In genomic region chr17:25222504-25222940, GRCm38 (mm10) we compare ENCODE assay signal across 8 mouse cellular contexts. TPM values are rescaled to one million over a fixed set of nuclear protein-coding genes. Genes with fewer than 3 reads are reported as not detected.
DNase-seq lines count a peak whose midpoint lies in the region; ATAC-seq lines count a peak whose summit lies in the region.
"Not testable (repeated sequence)": the region's sequence is repeated elsewhere in the genome, so short reads cannot be mapped to it uniquely, and the experiment has no call there.

No protein-coding gene starts in this region.

- H3K9ac ChIP-seq in forebrain, embryonic 14.5 days (ENCODE audit: low read length): not testable (repeated sequence)
- peak overlapping the region; percentile 46; the same call in 1 of the 2 replicates for H3K9ac ChIP-seq in hindbrain, embryonic 13.5 days

- peak; percentile 93 for ATAC-seq in forebrain, embryonic 14.5 days
- ATAC-seq in hindbrain, embryonic 13.5 days (ENCODE audit: low FRiP score): peak; percentile 90

- H3K27ac ChIP-seq in forebrain, embryonic 14.5 days (ENCODE audit: low read depth, low read length): 0 out of 2 replicates have a peak overlapping the region, but pooled peaks have one; percentile 9
- peak overlapping the region; percentile 56; the same call in 1 of the 2 replicates for H3K27ac ChIP-seq in hindbrain, embryonic 13.5 days
- H3K27ac ChIP-seq in limb, embryonic 10.5 days: peak overlapping the region; percentile 61; the same call in 1 of the 2 replicates

- peaks cover 25% of the 10 kb centered on the region for H3K36me3 ChIP-seq in forebrain, embryonic 14.5 days (ENCODE audit: control insufficient read depth, insufficient read depth, low read length)
- peaks cover 40% of the 10 kb centered on the region for H3K36me3 ChIP-seq in hindbrain, embryonic 13.5 days
- peaks cover 63% of the 10 kb centered on the region for H3K36me3 ChIP-seq in limb, embryonic 10.5 days
- H3K36me3 ChIP-seq in megakaryocyte, embryonic 14.5 days (replicated peaks; ENCODE audit: low read length): peaks cover 73% of the 10 kb centered on the region

- peak; percentile 40 for DNase-seq in MN1 (ENCODE audit: low spot score)
- DNase-seq in cerebellum, adult 9-11 months: peak; percentile 81
- DNase-seq in forebrain, embryonic 14.5 days (ENCODE audit: low spot score); limb, embryonic 10.5 days (ENCODE audit: low spot score): not testable (repeated sequence)
- peak; percentile 42 for DNase-seq in right cerebral cortex, adult 18-20 months
- DNase-seq in urinary bladder, postnatal 25 days (ENCODE audit: low spot score): peak; percentile 23

- 8% methylated on average over 13 of the region's 28 CpGs for WGBS in forebrain, embryonic 14.5 days
- 19% methylated on average over 14 of the region's 28 CpGs for WGBS in hindbrain, embryonic 13.5 days
- WGBS in limb, embryonic 10.5 days: 16% methylated on average over 14 of the region's 28 CpGs

- peak overlapping the region; percentile 24; the same call in 1 of the 2 replicates for H3K4me3 ChIP-seq in forebrain, embryonic 14.5 days (ENCODE audit: low read depth, low read length)
- H3K4me3 ChIP-seq in hindbrain, embryonic 13.5 days: peak overlapping the region; percentile 43
- peak overlapping the region; percentile 58 for H3K4me3 ChIP-seq in limb, embryonic 10.5 days
- peak overlapping the region; percentile 90 for H3K4me3 ChIP-seq in megakaryocyte, embryonic 14.5 days (replicated peaks)

- H3K27me3 ChIP-seq in forebrain, embryonic 14.5 days (replicated peaks; ENCODE audit: control insufficient read depth, insufficient read depth, low read length); hindbrain, embryonic 13.5 days; limb, embryonic 10.5 days (ENCODE audit: low read depth, poor library complexity, severe bottlenecking); megakaryocyte, embryonic 14.5 days (replicated peaks): not testable (repeated sequence)

- not testable (repeated sequence) for H3K9me3 ChIP-seq in forebrain, embryonic 14.5 days (replicated peaks; ENCODE audit: control insufficient read depth, low read length); hindbrain, embryonic 13.5 days; limb, embryonic 10.5 days (replicated peaks); megakaryocyte, embryonic 14.5 days

- H3K4me1 ChIP-seq in forebrain, embryonic 14.5 days (ENCODE audit: control insufficient read depth, insufficient read depth, low read length): not testable (repeated sequence)
- peaks cover 18% of the 10 kb centered on the region for H3K4me1 ChIP-seq in hindbrain, embryonic 13.5 days (replicated peaks)
- peaks cover 22% of the 10 kb centered on the region for H3K4me1 ChIP-seq in limb, embryonic 10.5 days
- H3K4me1 ChIP-seq in megakaryocyte, embryonic 14.5 days: peaks cover 95% of the 10 kb centered on the region

- H3K4me2 ChIP-seq in forebrain, embryonic 14.5 days (ENCODE audit: low read length): peak overlapping the region; percentile 53
- peak overlapping the region; percentile 66 for H3K4me2 ChIP-seq in hindbrain, embryonic 13.5 days

RNA-seq across cellular contexts. Expression of gene Gnptg, which starts 17.4 kb away (rescaled TPM):
- polyA plus RNA-seq in forebrain, embryonic 14.5 days (2014; fragmentation: Nextera tagmentation; extraction: Ambion mirVana): 86.8 and 92.0 TPM in 2 replicates
- 91.6 and 94.0 TPM in 2 replicates for polyA plus RNA-seq in hindbrain, embryonic 13.5 days (2015; fragmentation: Nextera tagmentation; extraction: Ambion mirVana)
- 34.6 and 35.0 TPM in 2 replicates for polyA plus RNA-seq in limb, embryonic 10.5 days (2016; fragmentation: Nextera tagmentation; extraction: Ambion mirVana)
- polyA plus RNA-seq in megakaryocyte, embryonic 14.5 days (2012; ENCODE audit: insufficient read depth, low replicate concordance): 27.2 and 30.1 TPM in 2 replicates

RNA-seq across cellular contexts. Expression of gene Tsr3, which starts 17.4 kb away (rescaled TPM):
- 57.4 and 67.8 TPM in 2 replicates for polyA plus RNA-seq in forebrain, embryonic 14.5 days (2014; fragmentation: Nextera tagmentation; extraction: Ambion mirVana)
- polyA plus RNA-seq in hindbrain, embryonic 13.5 days (2015; fragmentation: Nextera tagmentation; extraction: Ambion mirVana): 59.6 and 62.9 TPM in 2 replicates
- polyA plus RNA-seq in limb, embryonic 10.5 days (2016; fragmentation: Nextera tagmentation; extraction: Ambion mirVana): 74.6 and 76.6 TPM in 2 replicates
- 12.5 and 25.4 TPM in 2 replicates for polyA plus RNA-seq in megakaryocyte, embryonic 14.5 days (2012; ENCODE audit: insufficient read depth, low replicate concordance)

RNA-seq across cellular contexts. Expression of gene Baiap3, which starts 33.6 kb away (rescaled TPM):
- 4.8 and 9.7 TPM in 2 replicates for polyA plus RNA-seq in forebrain, embryonic 14.5 days (2014; fragmentation: Nextera tagmentation; extraction: Ambion mirVana)
- 6.4 and 6.5 TPM in 2 replicates for polyA plus RNA-seq in hindbrain, embryonic 13.5 days (2015; fragmentation: Nextera tagmentation; extraction: Ambion mirVana)
- polyA plus RNA-seq in limb, embryonic 10.5 days (2016; fragmentation: Nextera tagmentation; extraction: Ambion mirVana): 0.49 and 0.93 TPM in 2 replicates
- polyA plus RNA-seq in megakaryocyte, embryonic 14.5 days (2012; ENCODE audit: insufficient read depth, low replicate concordance): 1.7 and 2.7 TPM in 2 replicates

RNA-seq across cellular contexts. Expression of gene Unkl, which starts 34.3 kb away (rescaled TPM):
- 6.2 and 8.2 TPM in 2 replicates for polyA plus RNA-seq in forebrain, embryonic 14.5 days (2014; fragmentation: Nextera tagmentation; extraction: Ambion mirVana)
- polyA plus RNA-seq in hindbrain, embryonic 13.5 days (2015; fragmentation: Nextera tagmentation; extraction: Ambion mirVana): 11.3 and 11.9 TPM in 2 replicates
- polyA plus RNA-seq in limb, embryonic 10.5 days (2016; fragmentation: Nextera tagmentation; extraction: Ambion mirVana): 9.1 and 10.0 TPM in 2 replicates
- 20.2 and 51.9 TPM in 2 replicates for polyA plus RNA-seq in megakaryocyte, embryonic 14.5 days (2012; ENCODE audit: insufficient read depth, low replicate concordance)

RNA-seq across cellular contexts. Expression of gene BC003965, which starts 38.2 kb away (rescaled TPM):
- 35.5 and 39.6 TPM in 2 replicates for polyA plus RNA-seq in forebrain, embryonic 14.5 days (2014; fragmentation: Nextera tagmentation; extraction: Ambion mirVana)
- polyA plus RNA-seq in hindbrain, embryonic 13.5 days (2015; fragmentation: Nextera tagmentation; extraction: Ambion mirVana): 33.1 and 35.0 TPM in 2 replicates
- polyA plus RNA-seq in limb, embryonic 10.5 days (2016; fragmentation: Nextera tagmentation; extraction: Ambion mirVana): 36.0 and 38.5 TPM in 2 replicates
- 31.5 and 33.2 TPM in 2 replicates for polyA plus RNA-seq in megakaryocyte, embryonic 14.5 days (2012; ENCODE audit: insufficient read depth, low replicate concordance)

Comparison
In these comparisons a context has a peak if more than half of its experiments do, and no peak if none do; other contexts are left out.
1. H3K27ac ChIP-seq: peak in every context shown above with its lines; median percentile 61 in limb, embryonic 10.5 days; 56 in hindbrain, embryonic 13.5 days; 9 in forebrain, embryonic 14.5 days.
2. H3K4me3 ChIP-seq: peak in every context shown above with its lines; median percentile 90 in megakaryocyte, embryonic 14.5 days; 58 in limb, embryonic 10.5 days; 43 in hindbrain, embryonic 13.5 days; 24 in forebrain, embryonic 14.5 days.